Mouse (Mus musculus) urinary bladder, adult 2 months (tissue): Measurements from ENCODE around the gene 4930505A04Rik. TPM values are rescaled to one million over a fixed set of nuclear protein-coding genes. Genes with fewer than 3 reads are reported as not detected.
A peak's percentile ranks its signal among the peaks of the same experiment; 100 is the strongest.
"Not testable (repeated sequence)": the region's sequence is repeated elsewhere in the genome, so short reads cannot be mapped to it uniquely, and the experiment has no call there.

Source experiments
- DNase-seq: peaks from one replicate; pipeline ENCODE4 v3.0.0; 2022; ENCODE audit warnings: low spot score
- polyA plus RNA-seq: library from polyadenylated mRNA; depleted of rRNA; stranded (reverse); fragments of >200 nt; gene quantifications from 2 replicates; pipeline ENCODE4 v1.2.3, GENCODE M21; 2012; rRNA removed

Gene 4930505A04Rik
- polyA plus RNA-seq = 0.66 and 0.74 TPM in 2 replicates

GRCm38 (mm10) chr11:30471751-30472593 is at the start of gene 4930505A04Rik:
Gene 4930505A04Rik (minus strand): TSS chr11:30471827.
- DNase-seq = peak; percentile 47

DNA sequence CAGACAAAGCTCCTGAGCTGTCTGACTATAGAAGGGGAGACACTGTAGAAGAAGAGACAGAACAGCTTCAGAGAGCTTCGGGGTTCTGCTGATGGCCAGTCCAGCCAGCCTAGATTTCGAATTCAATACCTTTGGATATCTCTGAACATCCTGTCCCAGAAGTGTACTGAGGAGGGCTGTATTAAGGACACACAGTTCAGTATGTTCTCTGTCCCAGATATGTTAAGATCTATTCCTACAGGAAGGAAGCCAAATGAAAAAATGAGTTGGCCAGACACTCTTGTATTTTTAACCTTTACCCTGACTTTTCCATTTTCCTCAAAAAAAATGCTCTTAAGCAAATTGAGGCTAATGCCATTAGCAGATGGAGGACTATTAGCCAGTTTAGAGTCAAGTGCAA is 45.5 kb upstream of the 4930505A04Rik start:
- DNase-seq = no peak

DNA sequence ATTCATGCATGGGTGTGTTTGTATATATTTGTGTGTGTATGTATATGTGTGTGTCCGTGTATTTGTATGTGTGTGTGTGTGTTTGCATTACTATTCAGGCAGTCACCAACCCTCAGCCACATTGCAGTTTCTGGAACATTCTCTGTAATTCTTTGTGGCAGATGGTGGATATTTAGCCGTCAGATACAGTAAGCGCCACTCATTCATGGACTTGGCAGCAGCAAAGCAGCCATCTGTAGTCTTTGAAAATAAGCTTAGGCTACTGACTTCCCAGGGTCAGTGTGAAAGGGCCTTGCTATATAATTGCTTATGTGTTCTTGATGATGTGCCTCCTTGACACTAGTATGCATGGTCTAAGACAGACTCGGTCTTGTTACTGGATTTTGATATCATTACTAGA is 36.6 kb upstream of the 4930505A04Rik start:
- DNase-seq = no peak

- DNase-seq = no peak
Observed at GRCm38 (mm10) chr11:30498738-30499355, 27.2 kb upstream of the 4930505A04Rik start.

DNA sequence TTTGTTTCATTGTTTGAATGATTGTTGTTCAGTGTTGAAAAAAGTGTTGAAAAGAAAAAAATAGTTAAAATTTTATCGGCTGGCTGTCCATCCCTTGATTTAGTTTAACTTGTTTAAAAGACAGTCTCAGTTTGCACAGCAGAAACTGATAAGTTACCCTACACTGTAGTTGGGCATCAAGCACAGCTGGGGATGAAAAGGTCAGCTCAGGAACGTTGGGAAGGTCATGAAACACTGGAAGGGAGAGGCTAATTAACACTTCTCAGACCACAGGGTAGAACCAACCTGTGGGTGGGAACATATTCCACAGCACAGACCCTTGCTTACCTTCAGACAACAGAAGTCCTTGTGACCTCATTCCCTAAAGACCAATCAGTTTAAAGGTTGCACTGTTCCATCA is 25.5 kb upstream of the 4930505A04Rik start:
- no peak for DNase-seq

- DNase-seq = no peak
Observed at GRCm38 (mm10) chr11:30491515-30492260, 20.1 kb upstream of the 4930505A04Rik start.

- DNase-seq = no peak
Observed at GRCm38 (mm10) chr11:30488183-30488582, 16.6 kb upstream of the 4930505A04Rik start.

DNA sequence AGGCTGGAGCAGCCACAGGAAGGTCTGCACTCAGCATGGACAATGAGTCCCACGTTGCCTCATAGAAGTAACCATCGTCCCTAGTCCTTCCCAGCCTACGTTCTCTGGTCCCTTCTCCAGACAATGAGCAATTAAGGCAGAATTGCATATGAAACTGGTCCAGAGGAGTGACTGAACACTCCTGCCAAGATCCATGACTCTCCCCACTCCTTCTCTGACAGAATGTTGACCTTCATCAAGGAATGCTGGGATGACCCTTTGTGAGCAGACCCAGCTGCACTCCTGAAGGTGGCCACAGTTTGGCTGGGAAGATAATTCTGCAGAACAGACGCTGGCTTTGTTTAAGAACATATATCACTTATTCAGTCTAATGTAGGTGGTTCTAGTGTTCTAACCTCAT is 11.7 kb upstream of the 4930505A04Rik start:
- DNase-seq = no peak

DNA sequence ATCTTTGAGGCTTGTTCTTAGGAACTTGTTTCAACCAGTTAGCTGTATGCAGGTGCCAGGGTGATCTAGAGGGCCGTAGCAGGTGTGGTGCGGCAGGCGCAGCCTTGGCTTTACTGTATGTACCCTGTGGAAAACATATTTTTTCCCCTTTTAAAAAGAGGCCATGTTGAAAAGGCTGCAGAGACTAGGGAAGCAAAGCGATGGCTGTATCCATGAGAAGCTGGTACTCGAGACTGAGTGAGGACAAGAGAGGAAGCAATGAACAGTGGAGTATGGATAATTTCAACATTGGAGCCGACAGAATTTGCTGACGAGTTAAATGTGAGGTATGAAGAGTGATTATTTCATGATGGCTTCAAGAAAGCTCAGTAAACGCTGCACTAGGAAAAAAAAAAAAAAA is 440 bp downstream of the 4930505A04Rik start:
- no peak for DNase-seq

GRCm38 (mm10) chr11:30454331-30454730 is 17.3 kb downstream of the 4930505A04Rik start:
- DNase-seq = no peak

DNA sequence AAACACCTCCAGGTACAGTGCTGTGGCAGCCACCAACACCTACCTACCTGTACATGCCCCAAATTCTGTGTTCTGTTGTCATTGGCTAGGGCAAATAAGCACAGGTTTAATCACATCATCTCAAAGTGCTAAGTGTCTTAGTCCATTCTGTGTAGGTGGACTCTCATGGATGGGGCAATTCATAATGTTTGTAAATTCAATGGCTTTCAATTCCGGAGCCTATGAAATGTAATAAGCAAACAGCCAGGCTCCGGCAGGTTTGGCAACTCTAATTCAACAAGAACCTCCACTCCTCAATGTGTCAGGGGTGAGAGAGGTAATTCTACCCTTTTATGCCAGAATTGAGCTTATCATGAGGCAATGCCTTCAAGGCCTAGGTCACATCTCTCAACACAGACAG is 23.5 kb downstream of the 4930505A04Rik start:
- no peak for DNase-seq

DNA sequence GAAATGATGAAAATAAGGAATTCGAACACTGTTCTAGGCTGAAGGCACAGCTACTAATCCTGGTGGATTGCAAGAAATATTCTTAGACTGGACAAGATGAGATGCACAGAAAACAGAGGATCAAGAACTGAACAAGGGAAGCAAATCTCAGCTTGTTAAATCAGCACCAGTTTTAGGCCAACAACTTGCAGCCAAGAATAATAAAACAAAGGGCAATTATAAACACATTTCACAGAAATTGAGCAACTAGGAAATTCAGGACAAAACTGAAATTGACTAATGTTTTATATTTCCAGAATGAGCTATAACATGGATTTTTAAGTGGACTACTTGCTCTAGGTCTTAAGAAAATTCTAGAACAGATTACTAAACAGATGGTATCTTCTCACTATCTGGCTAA is 24.1 kb downstream of the 4930505A04Rik start:
- DNase-seq = no peak

- not testable (repeated sequence) for DNase-seq
Observed at GRCm38 (mm10) chr11:30444192-30444905, 27.3 kb downstream of the 4930505A04Rik start.

DNA sequence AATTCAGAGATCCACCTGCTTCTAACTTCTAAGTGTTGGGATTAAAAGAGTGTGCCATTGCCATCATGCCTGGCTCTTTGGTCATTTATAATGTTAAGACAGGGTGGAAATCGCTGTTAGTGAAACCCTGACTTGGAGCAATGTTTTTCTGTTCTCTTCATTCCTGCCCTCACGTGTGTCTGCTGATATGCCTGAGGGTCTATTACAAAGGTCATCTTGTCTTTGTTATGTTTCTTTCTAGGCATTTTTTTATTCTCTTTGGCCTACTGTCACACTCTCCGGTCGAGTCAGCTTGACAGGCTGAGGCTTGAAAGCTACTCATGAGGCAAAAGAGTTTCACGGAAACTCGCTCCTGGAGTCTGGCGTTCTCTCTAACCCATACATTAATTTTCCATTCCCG is 27.9 kb downstream of the 4930505A04Rik start:
- no peak for DNase-seq

GRCm38 (mm10) chr11:30433256-30433950 is 38.2 kb downstream of the 4930505A04Rik start:
- no peak for DNase-seq

GRCm38 (mm10) chr11:30405581-30405980 is 66.0 kb downstream of the 4930505A04Rik start:
- no peak for DNase-seq

GRCm38 (mm10) chr11:30404619-30405200 is 66.9 kb downstream of the 4930505A04Rik start:
- no peak for DNase-seq

DNA sequence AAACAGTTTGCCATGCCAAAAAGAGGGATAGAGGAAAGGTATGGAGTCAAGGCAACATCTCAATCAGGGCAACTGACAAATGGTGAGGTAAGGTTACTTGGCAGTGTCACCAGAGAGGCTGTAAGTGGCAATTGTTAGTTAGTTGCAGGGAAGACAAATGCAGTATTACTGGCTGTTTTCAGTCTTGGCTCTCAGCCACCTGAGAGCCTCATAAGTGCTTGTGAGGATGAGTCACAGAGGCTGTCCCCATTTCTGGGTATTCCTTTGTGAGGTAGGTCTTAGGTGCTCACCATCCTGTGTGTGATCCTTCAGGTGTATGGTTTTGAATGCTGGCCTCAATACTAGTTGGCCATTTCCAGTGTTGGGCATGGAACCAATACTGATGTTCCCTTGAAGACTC is 77.3 kb downstream of the 4930505A04Rik start:
- no peak for DNase-seq

- DNase-seq = no peak
Observed at GRCm38 (mm10) chr11:30383076-30383475, 88.6 kb downstream of the 4930505A04Rik start.
